Mouse (Mus musculus): ENCODE data around the gene Tprgl. TPM values are rescaled to one million over a fixed set of nuclear protein-coding genes. Genes with fewer than 3 reads are reported as not detected.

Tprgl gene
- 127 and 131 TPM in 2 replicates for polyA plus RNA-seq (2016; fragmentation: Nextera tagmentation; extraction: Ambion mirVana)

DNA sequence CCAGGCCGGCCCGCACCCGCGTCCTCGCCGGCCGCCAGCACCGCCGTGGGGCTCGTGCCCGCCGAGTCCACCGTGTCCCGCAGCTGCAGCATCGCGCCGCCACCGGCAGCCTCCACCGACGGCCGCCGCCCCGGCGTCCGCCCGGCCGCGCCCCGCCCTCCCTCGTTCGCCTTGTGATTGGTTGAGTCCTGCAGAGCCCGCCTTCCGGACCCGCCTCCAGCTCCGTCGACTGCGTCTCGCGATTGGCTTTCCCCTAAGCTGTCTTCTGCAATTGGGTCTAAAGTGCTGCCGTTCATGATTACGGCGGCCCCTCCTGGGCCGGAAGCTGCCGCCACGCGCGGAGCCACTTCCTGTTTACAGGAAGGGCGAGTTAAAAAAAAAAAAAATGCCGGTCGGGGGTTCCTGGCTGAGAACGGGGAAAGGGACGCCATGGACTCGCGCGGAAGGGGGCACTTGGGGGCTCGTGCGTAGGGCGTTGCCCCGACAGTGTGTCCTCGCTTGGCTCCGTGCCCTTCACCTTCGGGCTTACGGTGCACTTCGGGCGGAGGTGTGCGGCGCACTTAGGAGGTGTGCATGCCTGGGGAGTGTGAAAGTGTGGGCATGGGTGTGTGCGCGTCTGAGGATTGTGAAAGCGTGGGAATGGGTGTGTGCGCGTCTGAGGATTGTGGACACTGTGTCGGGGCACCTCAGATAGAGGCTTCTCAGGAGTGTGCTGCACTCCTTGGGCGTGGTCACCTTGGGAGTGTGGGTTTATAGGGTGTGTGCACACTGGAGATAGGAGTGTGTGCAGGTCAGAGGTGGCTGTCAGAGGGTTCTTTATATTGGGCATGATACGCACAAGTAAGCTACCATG, at the start of gene Tprgl:
Tprgl (minus strand) TSS at position 129 of the 853 bp plus-strand sequence.
- WGBS, result under 1% methylated on average over 75 of the region's 75 CpGs
- Histone ChIP-seq H3K27me3 (no peaks in the 10 kb centered on the region), H3K4me1 (peaks cover 21% of the 10 kb centered on the region), H3K9ac (peak within 1 kb of the TSS; percentile 81), H3K4me3 (replicated peaks) (peak within 1 kb of the TSS; percentile 94), H3K4me2 (peak within 1 kb of the TSS; percentile 95), H3K9me3 (no peaks in the 10 kb centered on the region), H3K36me3 (replicated peaks) (peaks cover 31% of the 10 kb centered on the region), H3K27ac (peak within 1 kb of the TSS; percentile 74)
- ATAC-seq (ENCODE audit: low FRiP score), result peak; percentile 97

GRCm38 (mm10) chr4:154209825-154210224, 49.4 kb upstream of the Tprgl start:
- Histone ChIP-seq H3K4me3 (replicated peaks) (no peak overlapping the region), H3K27ac (no peak overlapping the region), H3K4me1 (peaks cover 6% of the 10 kb centered on the region; the same call in 1 of the 2 replicates), H3K36me3 (replicated peaks) (no peaks in the 10 kb centered on the region), H3K4me2 (no peak overlapping the region), H3K9ac (no peak overlapping the region), H3K9me3 (no peaks in the 10 kb centered on the region), H3K27me3 (no peaks in the 10 kb centered on the region)
- WGBS, result 13% methylated on average over 3 of the region's 3 CpGs
- no peak for ATAC-seq (ENCODE audit: low FRiP score)

GRCm38 (mm10) chr4:154209054-154209453, 48.6 kb upstream of the Tprgl start:
- Histone ChIP-seq H3K27ac (no peak overlapping the region), H3K9ac (no peak overlapping the region), H3K4me2 (no peak overlapping the region), H3K9me3 (no peaks in the 10 kb centered on the region), H3K36me3 (replicated peaks) (no peaks in the 10 kb centered on the region), H3K4me3 (replicated peaks) (no peak overlapping the region), H3K27me3 (no peaks in the 10 kb centered on the region), H3K4me1 (peaks cover 6% of the 10 kb centered on the region; the same call in 1 of the 2 replicates)
- WGBS, result 73% methylated on average over 6 of the region's 6 CpGs
- no peak for ATAC-seq (ENCODE audit: low FRiP score)

DNA sequence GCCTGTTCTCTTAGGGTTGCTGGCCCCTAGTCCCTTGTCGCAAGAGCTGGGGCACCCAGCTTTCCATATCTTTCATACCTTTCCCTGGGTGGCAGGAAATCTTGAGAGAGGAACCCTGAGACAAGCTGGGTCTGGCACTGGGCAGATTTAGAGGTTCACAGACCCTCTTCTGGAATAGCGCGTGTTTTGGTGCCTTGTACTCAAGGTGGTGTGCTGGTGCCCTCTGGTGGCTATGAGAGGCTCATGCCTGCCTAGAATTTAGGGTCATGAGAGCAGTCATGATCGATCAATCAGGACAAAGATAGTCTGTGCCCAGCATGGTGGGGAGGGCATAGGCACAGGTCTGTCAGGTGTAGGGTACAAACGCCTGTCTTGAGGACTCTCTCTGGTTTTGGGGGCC, 46.8 kb upstream of the Tprgl start:
- H3K4me3 ChIP-seq (replicated peaks), result no peak overlapping the region
- no peak overlapping the region for H3K9ac ChIP-seq
- H3K27ac ChIP-seq, result no peak overlapping the region
- no peaks in the 10 kb centered on the region for H3K36me3 ChIP-seq (replicated peaks)
- peaks cover 6% of the 10 kb centered on the region; the same call in 1 of the 2 replicates for H3K4me1 ChIP-seq
- ATAC-seq (ENCODE audit: low FRiP score), result peak; percentile 49; the same call in 1 of the 2 replicates
- H3K9me3 ChIP-seq, result no peaks in the 10 kb centered on the region
- WGBS, result 18% methylated on average over 5 of the region's 5 CpGs
- no peak overlapping the region for H3K4me2 ChIP-seq
- H3K27me3 ChIP-seq, result no peaks in the 10 kb centered on the region

DNA sequence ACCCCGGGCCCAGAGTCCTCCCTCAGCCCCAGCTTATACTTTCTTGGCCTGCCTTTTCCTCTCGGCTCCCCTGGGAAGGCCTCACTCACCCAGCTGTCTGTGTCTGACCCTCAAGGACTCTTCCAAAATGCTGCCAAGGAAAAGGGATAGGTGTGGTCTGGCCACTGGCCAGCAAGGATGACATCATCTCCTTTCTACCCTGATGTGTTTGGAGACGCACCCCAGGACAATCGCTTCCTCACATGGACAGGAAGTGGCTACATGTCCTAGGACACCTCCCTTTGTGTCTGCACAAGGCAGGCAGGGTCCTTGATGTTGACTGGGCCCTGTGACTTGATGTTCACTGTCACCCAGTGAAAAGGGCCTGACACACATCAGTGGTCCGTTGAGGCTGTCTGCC, 44.9 kb upstream of the Tprgl start:
- Histone ChIP-seq H3K27me3 (no peaks in the 10 kb centered on the region), H3K9me3 (no peaks in the 10 kb centered on the region), H3K4me3 (replicated peaks) (no peak overlapping the region), H3K36me3 (replicated peaks) (no peaks in the 10 kb centered on the region), H3K4me2 (no peak overlapping the region), H3K4me1 (peaks cover 11% of the 10 kb centered on the region; the same call in 1 of the 2 replicates), H3K27ac (no peak overlapping the region), H3K9ac (no peak overlapping the region)
- no peak for ATAC-seq (ENCODE audit: low FRiP score)
- 80% methylated on average over 5 of the region's 5 CpGs for WGBS

- no peak overlapping the region for H3K4me2 ChIP-seq
- H3K4me3 ChIP-seq (replicated peaks), result no peak overlapping the region
- H3K9me3 ChIP-seq, result no peaks in the 10 kb centered on the region
- no peak overlapping the region for H3K27ac ChIP-seq
- ATAC-seq (ENCODE audit: low FRiP score), result no peak
- H3K4me1 ChIP-seq, result peaks cover 5% of the 10 kb centered on the region; the same call in 1 of the 2 replicates
- H3K27me3 ChIP-seq, result no peaks in the 10 kb centered on the region
- 72% methylated on average over 7 of the region's 7 CpGs for whole genome bisulfite sequencing
- H3K9ac ChIP-seq, result no peak overlapping the region
- H3K36me3 ChIP-seq (replicated peaks), result no peaks in the 10 kb centered on the region
Observed at GRCm38 (mm10) chr4:154204532-154204931, 44.1 kb upstream of the Tprgl start.

GRCm38 (mm10) chr4:154201511-154201910, 41.0 kb upstream of the Tprgl start:
- no peak for ATAC-seq (ENCODE audit: low FRiP score)
- H3K4me1 ChIP-seq, result peaks cover 25% of the 10 kb centered on the region

DNA sequence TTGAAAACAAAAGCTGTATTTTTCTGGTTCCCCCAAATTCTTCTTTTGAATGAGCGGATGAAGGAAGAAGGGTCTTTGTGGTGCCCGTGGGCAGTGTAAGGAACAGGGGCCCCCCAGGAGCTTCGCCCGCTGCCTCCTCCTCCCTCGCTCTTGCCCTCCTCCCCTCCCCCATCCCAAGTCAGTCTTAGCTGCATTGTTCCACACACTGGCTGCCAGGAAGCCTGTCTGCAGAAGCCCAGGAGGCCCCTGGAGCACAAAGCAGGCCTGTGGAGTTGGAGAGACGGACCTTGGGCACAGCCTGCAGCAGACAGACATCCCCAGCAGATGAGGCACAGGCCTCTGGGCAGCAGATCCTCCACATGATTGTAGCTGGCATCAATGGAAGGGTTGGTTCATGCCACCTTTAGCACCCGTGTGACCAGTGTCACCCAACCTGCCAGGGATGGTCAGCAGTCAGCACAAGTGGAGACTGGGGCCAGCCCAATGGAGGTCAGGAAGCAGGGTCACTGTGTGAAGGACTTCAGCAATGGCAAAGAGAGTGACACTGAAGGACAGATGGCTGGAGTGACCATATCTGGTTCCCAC, 38.0 kb upstream of the Tprgl start:
- no peak for ATAC-seq (ENCODE audit: low FRiP score)
- H3K4me2 ChIP-seq, result peak overlapping the region; percentile 19; the same call in 1 of the 2 replicates
- WGBS, result 14% methylated on average over 7 of the region's 7 CpGs
- peaks cover 25% of the 10 kb centered on the region for H3K4me1 ChIP-seq
- no peaks in the 10 kb centered on the region for H3K27me3 ChIP-seq
- H3K9me3 ChIP-seq, result no peaks in the 10 kb centered on the region
- H3K9ac ChIP-seq, result 0 out of 2 replicates have a peak overlapping the region, but pooled peaks have one; percentile 33
- H3K4me3 ChIP-seq (replicated peaks), result no peak overlapping the region
- peak overlapping the region; percentile 71; the same call in 1 of the 2 replicates for H3K27ac ChIP-seq
- no peaks in the 10 kb centered on the region for H3K36me3 ChIP-seq (replicated peaks)

More at GRCm38 (mm10) chr4:154201511-154201910, 41.0 kb upstream of the Tprgl start:
- Histone ChIP-seq H3K27ac (no peak overlapping the region), H3K4me3 (replicated peaks) (no peak overlapping the region), H3K27me3 (no peaks in the 10 kb centered on the region), H3K9me3 (no peaks in the 10 kb centered on the region), H3K9ac (no peak overlapping the region), H3K36me3 (replicated peaks) (no peaks in the 10 kb centered on the region), H3K4me2 (no peak overlapping the region)
- WGBS, result 64% methylated on average over 5 of the region's 5 CpGs

- Histone ChIP-seq H3K27me3 (no peaks in the 10 kb centered on the region), H3K4me1 (peaks cover 25% of the 10 kb centered on the region), H3K4me2 (no peak overlapping the region), H3K27ac (peak overlapping the region; percentile 71; the same call in 1 of the 2 replicates), H3K36me3 (replicated peaks) (no peaks in the 10 kb centered on the region), H3K4me3 (replicated peaks) (no peak overlapping the region), H3K9ac (no peak overlapping the region), H3K9me3 (no peaks in the 10 kb centered on the region)
- no peak for ATAC-seq (ENCODE audit: low FRiP score)
- WGBS, result 45% methylated on average over 6 of the region's 6 CpGs
Observed at GRCm38 (mm10) chr4:154197961-154198360, 37.5 kb upstream of the Tprgl start.

DNA sequence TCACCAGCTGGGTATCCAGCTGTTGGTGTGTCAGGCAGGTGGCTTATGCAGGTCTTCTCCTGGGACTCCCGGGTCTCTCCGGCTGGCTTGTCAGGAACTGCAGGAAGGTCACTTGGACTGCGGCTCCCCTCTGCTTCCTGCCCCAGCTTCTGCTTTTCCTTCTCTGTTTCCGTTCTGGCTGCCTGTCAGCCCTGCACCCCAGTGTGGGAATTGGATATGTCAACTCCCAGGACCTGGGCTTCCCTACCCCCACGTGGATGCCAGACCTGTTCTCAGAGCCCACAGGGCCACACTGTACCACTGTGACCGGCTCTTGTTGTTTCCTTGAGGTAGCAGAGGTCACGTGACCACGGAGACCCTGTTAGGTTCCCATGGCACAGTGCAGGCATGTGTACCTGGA, 28.5 kb upstream of the Tprgl start:
- H3K9ac ChIP-seq, result no peak overlapping the region
- no peak overlapping the region for H3K27ac ChIP-seq
- ATAC-seq (ENCODE audit: low FRiP score), result no peak
- H3K27me3 ChIP-seq, result no peaks in the 10 kb centered on the region
- no peak overlapping the region for H3K4me3 ChIP-seq (replicated peaks)
- H3K4me2 ChIP-seq, result no peak overlapping the region
- H3K36me3 ChIP-seq (replicated peaks), result no peaks in the 10 kb centered on the region; the same call in 1 of the 2 replicates
- no peaks in the 10 kb centered on the region for H3K4me1 ChIP-seq
- 78% methylated on average over 8 of the region's 8 CpGs for WGBS
- no peaks in the 10 kb centered on the region for H3K9me3 ChIP-seq

- H3K36me3 ChIP-seq (replicated peaks), result no peaks in the 10 kb centered on the region; the same call in 1 of the 2 replicates
- no peak overlapping the region for H3K4me3 ChIP-seq (replicated peaks)
- H3K9ac ChIP-seq, result no peak overlapping the region
- H3K27ac ChIP-seq, result no peak overlapping the region
- ATAC-seq (ENCODE audit: low FRiP score), result no peak
- no peak overlapping the region for H3K4me2 ChIP-seq
- no peaks in the 10 kb centered on the region for H3K4me1 ChIP-seq
- H3K9me3 ChIP-seq, result no peaks in the 10 kb centered on the region
- H3K27me3 ChIP-seq, result no peaks in the 10 kb centered on the region
- 89% methylated on average over 11 of the region's 11 CpGs for WGBS
Observed at GRCm38 (mm10) chr4:154186002-154186537, 25.6 kb upstream of the Tprgl start.

DNA sequence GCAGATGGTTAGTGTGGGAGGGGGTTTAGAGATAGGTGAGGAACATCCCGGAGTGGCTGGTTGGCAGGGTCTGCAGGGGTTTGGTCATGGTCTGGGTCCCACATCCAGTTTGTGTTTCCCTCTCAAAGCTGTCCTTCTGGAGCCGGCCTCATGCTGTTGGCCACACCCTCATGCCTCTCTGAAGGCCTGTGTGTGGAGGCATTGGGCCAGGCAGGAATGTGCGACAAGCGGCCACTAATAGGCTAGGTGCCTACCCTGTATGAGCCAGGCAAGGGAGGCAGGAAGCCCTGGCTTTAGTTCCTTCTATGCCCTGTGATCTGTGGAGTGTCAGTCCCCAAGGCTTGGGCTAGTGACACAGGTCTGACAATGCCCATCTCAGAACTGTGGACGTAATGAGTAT, 24.5 kb upstream of the Tprgl start:
- no peaks in the 10 kb centered on the region for H3K27me3 ChIP-seq
- H3K9ac ChIP-seq, result no peak overlapping the region
- no peaks in the 10 kb centered on the region for H3K36me3 ChIP-seq (replicated peaks)
- no peak overlapping the region for H3K4me2 ChIP-seq
- H3K9me3 ChIP-seq, result no peaks in the 10 kb centered on the region
- no peak overlapping the region for H3K27ac ChIP-seq
- ATAC-seq (ENCODE audit: low FRiP score), result no peak
- H3K4me1 ChIP-seq, result no peaks in the 10 kb centered on the region
- H3K4me3 ChIP-seq (replicated peaks), result no peak overlapping the region
- WGBS, result 84% methylated on average over 5 of the region's 5 CpGs
